Mouse (Mus musculus): ENCODE data around the gene Ftl1-ps1. TPM values are rescaled to one million over a fixed set of nuclear protein-coding genes. Genes with fewer than 3 reads are reported as not detected.

Gene Ftl1-ps1
- polyA plus RNA-seq (2014; fragmentation: Illumina TruSeq; extraction: RNeasy Lipid Tissue Mini Kit (QIAGEN cat#74804); ENCODE audit: low read depth, low replicate concordance): 9.7 TPM

GRCm38 (mm10) chr13:74399298-74399839, at the start of gene Ftl1-ps1:
TSS of gene Ftl1-ps1 (plus strand) at chr13:74399694.

DNA sequence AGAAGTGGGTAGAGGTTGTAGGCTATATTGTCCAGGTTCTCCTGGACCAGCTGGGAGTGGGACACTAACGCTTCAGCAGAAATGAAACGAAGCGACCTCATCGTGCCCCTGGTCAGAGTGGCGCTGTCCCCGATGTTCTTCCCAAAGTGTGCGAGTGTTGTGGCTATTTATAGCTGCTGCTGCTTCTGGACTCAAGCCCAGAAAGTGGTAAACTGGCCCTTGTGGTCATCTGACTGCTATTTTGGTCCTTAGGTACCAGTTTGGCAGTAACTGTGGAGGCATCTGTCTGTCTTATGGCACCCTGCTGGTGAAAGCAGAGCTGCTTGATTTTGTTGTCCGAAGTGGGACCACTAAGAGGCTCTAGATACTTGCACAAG, 35.6 kb upstream of the Ftl1-ps1 start, which contains the start of gene Lrrc14b:
Lrrc14b (minus strand) TSS at position 147 of the 377 bp plus-strand sequence.

GRCm38 (mm10) chr13:74390371-74390990, 9.0 kb upstream of the Ftl1-ps1 start, which contains the start of gene Zfp72:
TSS of gene Zfp72 (minus strand) at chr13:74390836.

Other genes starting within 250 kb of the Ftl1-ps1 start
- gene Exoc3, start 191.0 kb upstream of the Ftl1-ps1 start, polyA plus RNA-seq (2014; fragmentation: Illumina TruSeq; extraction: RNeasy Lipid Tissue Mini Kit (QIAGEN cat#74804); ENCODE audit: low read depth, low replicate concordance): 80.3 TPM
- 2.2 TPM for gene Ahrr, start 107.4 kb upstream of the Ftl1-ps1 start, polyA plus RNA-seq (2014; fragmentation: Illumina TruSeq; extraction: RNeasy Lipid Tissue Mini Kit (QIAGEN cat#74804); ENCODE audit: low read depth, low replicate concordance)
- 241 TPM for gene Pdcd6, start 82.1 kb upstream of the Ftl1-ps1 start, polyA plus RNA-seq (2014; fragmentation: Illumina TruSeq; extraction: RNeasy Lipid Tissue Mini Kit (QIAGEN cat#74804); ENCODE audit: low read depth, low replicate concordance)
- 535 TPM for gene Sdha, start 49.4 kb upstream of the Ftl1-ps1 start, polyA plus RNA-seq (2014; fragmentation: Illumina TruSeq; extraction: RNeasy Lipid Tissue Mini Kit (QIAGEN cat#74804); ENCODE audit: low read depth, low replicate concordance)
- 35.6 TPM for gene Ccdc127, start 49.4 kb upstream of the Ftl1-ps1 start, polyA plus RNA-seq (2014; fragmentation: Illumina TruSeq; extraction: RNeasy Lipid Tissue Mini Kit (QIAGEN cat#74804); ENCODE audit: low read depth, low replicate concordance)
- gene Lrrc14b, start 35.7 kb upstream of the Ftl1-ps1 start, polyA plus RNA-seq (2014; fragmentation: Illumina TruSeq; extraction: RNeasy Lipid Tissue Mini Kit (QIAGEN cat#74804); ENCODE audit: low read depth, low replicate concordance): 1.8 TPM
- gene Zfp72, start 8.9 kb upstream of the Ftl1-ps1 start, polyA plus RNA-seq (2014; fragmentation: Illumina TruSeq; extraction: RNeasy Lipid Tissue Mini Kit (QIAGEN cat#74804); ENCODE audit: low read depth, low replicate concordance): 22.9 TPM
- 88.5 TPM for gene Zfp825, start 94.3 kb downstream of the Ftl1-ps1 start, polyA plus RNA-seq (2014; fragmentation: Illumina TruSeq; extraction: RNeasy Lipid Tissue Mini Kit (QIAGEN cat#74804); ENCODE audit: low read depth, low replicate concordance)
- 191 TPM for gene Erap1, start 239.9 kb downstream of the Ftl1-ps1 start, polyA plus RNA-seq (2014; fragmentation: Illumina TruSeq; extraction: RNeasy Lipid Tissue Mini Kit (QIAGEN cat#74804); ENCODE audit: low read depth, low replicate concordance)